Mouse (Mus musculus): Measurements from ENCODE around the gene Golga2. TPM values are rescaled to one million over a fixed set of nuclear protein-coding genes. Genes with fewer than 3 reads are reported as not detected.

Gene Golga2
- total RNA-seq, 2 experiments from 2014 or later: 74.5 to 78.2 TPM

DNA sequence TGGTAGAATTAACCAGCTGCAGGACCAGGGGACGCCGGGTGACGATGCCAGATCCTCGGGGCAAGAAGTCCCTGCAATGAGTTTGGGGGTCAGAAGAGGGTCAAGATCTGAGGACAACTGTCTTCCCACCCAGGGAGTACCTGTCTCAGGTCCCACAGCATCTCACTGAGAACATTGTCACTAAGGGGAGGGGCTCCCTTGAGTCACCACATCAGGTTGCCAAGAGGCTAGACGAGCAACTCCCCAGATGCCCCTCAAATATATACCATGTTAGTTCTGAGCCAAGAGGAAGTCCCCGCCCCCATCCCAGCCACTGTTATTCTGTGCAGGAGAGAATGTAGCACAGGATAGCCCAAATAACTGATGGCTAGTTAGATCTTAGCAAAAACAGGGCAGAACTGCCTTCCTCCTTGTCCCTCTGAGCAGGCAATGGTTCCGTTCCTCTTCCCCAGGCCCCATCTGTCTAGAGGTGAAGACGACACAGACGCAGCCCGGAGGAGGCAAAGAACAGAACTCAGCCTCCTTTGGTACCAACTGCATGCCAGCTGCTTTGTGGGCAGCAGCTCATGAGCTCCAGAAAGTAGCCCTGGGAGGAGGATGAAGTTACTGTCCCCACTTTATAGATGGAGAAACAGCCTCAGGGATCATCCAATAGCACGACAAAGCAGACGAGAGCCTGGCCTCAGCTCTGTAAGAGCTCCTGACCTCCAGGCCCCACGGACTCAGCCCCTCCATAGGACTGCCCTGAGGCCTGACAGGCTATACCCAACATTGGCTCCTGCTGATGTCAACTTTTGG lies 53.9 kb downstream of the Golga2 start:
- no peak for DNase-seq

DNA sequence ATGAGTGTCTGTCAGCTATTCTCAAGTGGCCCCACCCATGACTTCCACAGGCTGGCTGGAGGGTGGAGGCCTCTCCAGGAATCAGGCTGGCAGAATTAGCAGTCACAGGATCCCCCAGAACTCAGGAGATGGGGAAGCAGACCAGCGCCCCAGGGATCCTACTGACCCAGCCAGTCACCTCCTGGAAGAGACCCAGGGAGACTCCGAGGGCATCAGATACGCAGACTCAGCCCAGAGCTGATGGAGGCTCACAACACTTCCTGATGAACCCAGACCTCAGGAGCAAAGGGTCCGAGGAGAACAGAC lies 54.4 kb downstream of the Golga2 start:
- no peak for DNase-seq
- intact Hi-C loops (cut with DNase I): no loop called here

More for the DNA sequence above, 53.9 kb downstream of the Golga2 start:
- intact Hi-C loops (cut with DNase I): no loop called here

GRCm38 (mm10) chr2:32342039-32342438 lies 54.9 kb downstream of the Golga2 start:
- intact Hi-C loops (cut with DNase I): no loop called here

GRCm38 (mm10) chr2:32342539-32343350 lies 55.6 kb downstream of the Golga2 start:
- DNase-seq: peak; percentile 59 to 72
- intact Hi-C loops (cut with DNase I): no loop called here

More at GRCm38 (mm10) chr2:32342039-32342438, 54.9 kb downstream of the Golga2 start:
- no peak for DNase-seq

- no peak for DNase-seq
- intact Hi-C loops (cut with DNase I): no loop called here
Measured at GRCm38 (mm10) chr2:32343351-32343671, 56.1 kb downstream of the Golga2 start.

DNA sequence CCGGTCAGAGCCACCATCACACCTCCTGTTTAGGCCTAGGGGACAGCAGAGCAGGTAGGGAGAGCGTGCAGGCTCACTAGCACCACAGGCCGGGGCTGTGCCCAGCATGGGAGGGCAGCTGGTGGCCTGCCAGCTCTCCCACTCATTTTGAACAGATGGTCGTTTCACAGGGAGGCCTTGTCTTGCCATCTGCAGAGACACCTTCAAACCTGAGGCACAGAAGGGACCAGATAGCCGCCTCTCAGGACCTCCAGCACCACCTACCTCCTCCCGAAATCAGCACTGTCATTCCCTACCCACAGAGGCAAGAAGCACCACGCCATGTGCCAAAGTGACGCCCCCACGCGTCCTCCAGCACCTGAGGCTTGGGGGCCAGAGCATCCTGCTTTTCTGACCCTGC lies 56.9 kb downstream of the Golga2 start:
- intact Hi-C loops (cut with DNase I): no loop called here
- no peak for DNase-seq

GRCm38 (mm10) chr2:32344598-32345321 lies 57.6 kb downstream of the Golga2 start:
- intact Hi-C loops (cut with DNase I): no loop called here
- DNase-seq: no peak

GRCm38 (mm10) chr2:32347019-32347418 lies 59.8 kb downstream of the Golga2 start:
- intact Hi-C loops (cut with DNase I): no loop called here
- DNase-seq: no peak

DNA sequence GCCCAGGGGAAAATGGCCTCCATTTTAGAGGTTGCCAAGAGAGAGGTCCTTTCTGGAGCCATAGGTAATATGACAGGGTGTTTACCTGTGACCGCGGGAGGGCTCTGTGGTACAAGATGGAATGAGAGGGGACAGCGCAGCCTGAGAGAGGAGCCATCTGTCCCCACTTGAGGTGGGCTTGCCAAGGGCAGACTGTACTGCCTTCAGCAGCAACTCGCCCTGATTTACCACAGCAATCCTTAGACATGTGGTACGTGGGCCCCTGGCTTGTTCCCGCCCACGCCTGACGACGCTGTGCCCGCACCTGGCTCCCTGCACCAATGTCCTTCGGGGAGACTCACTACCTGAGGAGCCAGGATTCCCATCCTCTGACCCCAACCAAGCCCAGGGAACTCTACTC lies 61.1 kb downstream of the Golga2 start:
- no peak for DNase-seq
- intact Hi-C loops (cut with DNase I): no loop called here

DNA sequence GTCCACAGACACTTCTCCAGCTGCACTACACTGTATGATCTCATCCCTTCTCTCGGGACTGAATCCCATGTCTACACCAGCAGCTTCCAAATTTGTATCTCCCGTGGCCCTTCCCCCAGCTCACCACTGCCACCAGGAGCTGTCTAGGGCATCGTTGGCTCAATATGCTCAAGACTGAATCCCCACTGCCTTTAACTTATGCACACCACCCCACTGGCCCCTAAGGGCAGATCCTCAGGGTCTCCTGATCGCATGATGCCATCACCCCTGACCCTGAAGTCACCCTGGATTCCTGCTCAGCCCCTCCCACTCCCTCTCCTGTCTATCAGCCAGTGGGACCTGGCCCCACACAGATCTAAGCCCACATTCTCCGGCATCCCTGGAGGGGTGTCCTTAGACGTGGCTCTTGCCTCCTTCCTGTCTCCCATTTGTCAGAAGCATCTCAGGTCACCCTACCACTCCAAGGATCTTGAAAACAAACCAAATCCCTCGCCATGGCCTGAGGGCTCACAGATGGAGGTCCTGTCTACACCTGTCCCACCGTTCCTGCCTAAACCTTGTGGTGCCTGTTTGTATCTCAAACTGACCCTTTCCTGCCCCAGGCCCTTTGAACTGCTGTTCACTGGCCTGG lies 62.6 kb downstream of the Golga2 start:
- intact Hi-C loops (cut with DNase I): loop anchor here (2.0 kb wide), 1 partner anchor 41 kb away; no protein-coding TSS in a partner anchor
- no peak for DNase-seq

GRCm38 (mm10) chr2:32350471-32351051 lies 63.4 kb downstream of the Golga2 start:
- intact Hi-C loops (cut with DNase I): loop anchor here (2.0 kb wide), 1 partner anchor 42 kb away; no protein-coding TSS in a partner anchor
- DNase-seq: peak in 1 of 2 experiments; percentile 29

DNA sequence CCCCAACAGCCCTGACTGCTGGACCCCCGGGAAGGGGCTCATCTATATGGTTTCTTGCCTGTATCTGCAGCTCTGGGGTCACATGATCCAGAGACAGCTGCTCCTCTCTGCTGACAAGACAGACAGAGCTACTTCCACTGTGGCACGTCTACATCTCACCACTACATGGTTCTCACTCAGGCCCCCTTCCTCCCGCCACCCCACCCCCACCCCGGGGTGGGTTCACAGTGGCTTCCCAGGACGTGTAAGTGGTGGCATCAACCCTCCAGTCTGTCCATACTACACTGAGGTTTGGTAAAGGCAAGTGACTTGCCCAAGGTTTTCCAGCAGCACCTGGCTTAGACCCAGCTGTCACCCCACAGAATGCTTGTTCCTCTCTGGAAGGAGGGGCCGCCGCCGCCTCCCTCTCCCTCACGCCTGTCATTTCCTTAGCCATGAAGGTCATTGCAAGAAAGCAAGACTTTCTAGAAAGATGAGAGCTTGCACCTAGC lies 64.3 kb downstream of the Golga2 start:
- intact Hi-C loops (cut with DNase I): loop anchor here (2.0 kb wide), 1 partner anchor 43 kb away; no protein-coding TSS in a partner anchor
- DNase-seq: no peak

- intact Hi-C loops (cut with DNase I): loop anchor here (2.0 kb wide), 1 partner anchor 134 kb away; no protein-coding TSS in a partner anchor
- DNase-seq: peak; percentile 18 to 25
Measured at GRCm38 (mm10) chr2:32352151-32353006, 65.2 kb downstream of the Golga2 start, which contains the start of gene Ciz1. Gene Ciz1, plus strand, starts transcription at chr2:32352327.

DNA sequence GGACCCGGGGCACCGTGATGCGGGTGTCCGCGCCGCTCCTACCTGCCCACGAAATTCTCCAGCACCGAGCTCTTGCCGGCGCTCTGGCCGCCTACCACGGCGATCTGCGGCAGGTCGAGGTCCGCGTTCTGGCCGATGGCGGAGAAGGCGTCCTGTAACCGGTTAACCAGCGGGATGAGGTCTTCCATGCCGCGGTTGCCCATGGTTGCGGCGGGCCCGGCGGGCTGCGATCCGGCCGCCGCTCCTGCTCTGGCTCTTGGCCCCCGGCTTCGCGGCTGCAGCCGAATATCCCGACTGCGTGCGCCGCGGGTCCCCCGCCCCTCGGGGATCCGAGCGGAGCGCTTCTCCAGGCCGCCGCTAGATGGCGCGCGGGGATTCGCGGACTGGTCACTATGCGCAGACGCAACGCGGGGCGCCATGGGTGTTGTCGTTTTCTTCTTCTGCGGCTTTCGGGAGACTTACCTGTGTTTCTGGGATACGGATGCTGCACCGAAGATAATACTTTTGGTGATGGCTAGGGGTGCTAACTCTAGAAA lies 65.9 kb downstream of the Golga2 start, which contains the start of gene Dnm1:
Dnm1 (minus strand) TSS at position 332 of the 536 bp plus-strand sequence.
- DNase-seq: peak; percentile 95 to 96
- intact Hi-C loops (cut with DNase I): loop anchor here (2.0 kb wide), 1 partner anchor 134 kb away; no protein-coding TSS in a partner anchor

DNA sequence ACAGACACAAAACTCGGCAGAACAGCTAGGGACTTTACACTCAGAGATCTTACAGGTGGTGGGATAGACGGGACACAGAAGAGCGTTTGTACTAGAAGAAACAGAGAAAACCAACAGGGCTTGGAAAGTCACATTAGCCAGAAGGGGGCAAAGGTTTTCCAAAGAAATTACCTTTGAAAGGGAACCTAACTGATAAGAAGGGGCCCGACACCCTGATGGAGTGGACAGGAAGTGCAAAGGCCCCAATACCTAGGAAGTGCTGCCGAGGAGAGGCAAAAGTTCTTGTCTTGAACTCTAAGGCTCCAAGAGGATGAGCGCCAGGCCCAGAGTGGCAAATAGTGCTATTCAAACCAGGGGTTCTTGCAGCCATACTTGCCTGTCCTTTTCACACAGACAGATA lies 66.7 kb downstream of the Golga2 start:
- DNase-seq: no peak
- intact Hi-C loops (cut with DNase I): loop anchor here (2.0 kb wide), 1 partner anchor 133 kb away; no protein-coding TSS in a partner anchor

DNA sequence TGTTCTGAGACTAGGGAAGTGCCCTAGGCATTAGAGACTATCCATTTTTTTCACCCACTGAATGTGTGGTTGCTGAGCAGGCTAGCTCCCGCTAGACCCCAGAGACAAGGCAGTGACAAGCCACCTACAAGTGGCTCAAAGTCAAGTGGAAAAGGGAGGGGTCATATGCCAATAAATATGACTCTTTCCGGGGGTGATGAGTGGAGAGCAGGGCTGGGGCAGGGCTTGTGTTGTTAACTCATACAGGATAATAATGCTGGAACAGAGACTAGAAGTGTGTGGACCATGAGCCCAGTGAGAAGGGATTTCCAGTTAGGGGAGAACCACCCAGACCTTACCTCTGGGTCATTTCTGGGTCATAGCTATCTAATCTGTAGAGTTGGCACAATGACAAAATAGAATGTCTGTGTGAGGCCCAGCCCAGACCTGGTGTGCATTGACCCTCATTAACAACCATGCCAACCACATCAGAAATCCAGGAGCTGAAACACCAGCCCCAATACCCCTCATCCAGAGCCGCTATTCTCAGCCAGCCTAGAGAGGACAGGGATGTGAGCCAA lies 67.2 kb downstream of the Golga2 start:
- intact Hi-C loops (cut with DNase I): no loop called here
- no peak for DNase-seq

- no peak for DNase-seq
- intact Hi-C loops (cut with DNase I): no loop called here
Measured at GRCm38 (mm10) chr2:32356216-32356615, 69.0 kb downstream of the Golga2 start.

Measured in heart, postnatal 36 days (tissue).